Mouse (Mus musculus): ENCODE measurements around the gene Cldn10.
A peak's percentile ranks its signal among the peaks of the same experiment; 100 is the strongest.

Gene Cldn10

GRCm38 (mm10) chr14:118826346-118826745 is 38.6 kb downstream of the Cldn10 start:
- DNase-seq (ENCODE audit: low read depth, low spot score), result no peak

GRCm38 (mm10) chr14:118827283-118827904 is 39.7 kb downstream of the Cldn10 start:
- DNase-seq (ENCODE audit: low read depth, low spot score), result no peak

- DNase-seq (ENCODE audit: low read depth, low spot score), result peak; percentile 60
These were observed 41.8 kb downstream of the Cldn10 start for GRCm38 (mm10) chr14:118829331-118830095.

- no peak for DNase-seq (ENCODE audit: low read depth, low spot score)
These were observed 43.9 kb downstream of the Cldn10 start for GRCm38 (mm10) chr14:118831597-118831996.

GRCm38 (mm10) chr14:118833241-118833640 is 45.5 kb downstream of the Cldn10 start:
- no peak for DNase-seq (ENCODE audit: low read depth, low spot score)

- DNase-seq (ENCODE audit: low read depth, low spot score), result no peak
These were observed 46.6 kb downstream of the Cldn10 start for GRCm38 (mm10) chr14:118834313-118834712.

GRCm38 (mm10) chr14:118836145-118836544 is 48.4 kb downstream of the Cldn10 start:
- DNase-seq (ENCODE audit: low read depth, low spot score), result no peak

GRCm38 (mm10) chr14:118836754-118837153 is 49.0 kb downstream of the Cldn10 start:
- no peak for DNase-seq (ENCODE audit: low read depth, low spot score)

GRCm38 (mm10) chr14:118838556-118839120 is 50.9 kb downstream of the Cldn10 start:
- no peak for DNase-seq (ENCODE audit: low read depth, low spot score)

GRCm38 (mm10) chr14:118839416-118839815 is 51.7 kb downstream of the Cldn10 start:
- no peak for DNase-seq (ENCODE audit: low read depth, low spot score)

GRCm38 (mm10) chr14:118840027-118840426 is 52.3 kb downstream of the Cldn10 start:
- no peak for DNase-seq (ENCODE audit: low read depth, low spot score)

- no peak for DNase-seq (ENCODE audit: low read depth, low spot score)
These were observed 54.6 kb downstream of the Cldn10 start for GRCm38 (mm10) chr14:118842353-118842752.

GRCm38 (mm10) chr14:118846834-118847233 is 59.1 kb downstream of the Cldn10 start:
- DNase-seq (ENCODE audit: low read depth, low spot score), result no peak

GRCm38 (mm10) chr14:118848171-118848570 is 60.5 kb downstream of the Cldn10 start:
- no peak for DNase-seq (ENCODE audit: low read depth, low spot score)

- DNase-seq (ENCODE audit: low read depth, low spot score), result no peak
These were observed 62.4 kb downstream of the Cldn10 start for GRCm38 (mm10) chr14:118850011-118850695.

- DNase-seq (ENCODE audit: low read depth, low spot score), result no peak
These were observed 63.0 kb downstream of the Cldn10 start for GRCm38 (mm10) chr14:118850696-118851035.

- DNase-seq (ENCODE audit: low read depth, low spot score), result no peak
These were observed 63.9 kb downstream of the Cldn10 start for GRCm38 (mm10) chr14:118851496-118852107.

GRCm38 (mm10) chr14:118854371-118855114 is 66.8 kb downstream of the Cldn10 start:
- DNase-seq (ENCODE audit: low read depth, low spot score), result no peak

GRCm38 (mm10) chr14:118855141-118855800 is 67.6 kb downstream of the Cldn10 start:
- no peak for DNase-seq (ENCODE audit: low read depth, low spot score)

GRCm38 (mm10) chr14:118856563-118856962 is 68.9 kb downstream of the Cldn10 start:
- no peak for DNase-seq (ENCODE audit: low read depth, low spot score)

GRCm38 (mm10) chr14:118858318-118858717 is 70.6 kb downstream of the Cldn10 start:
- DNase-seq (ENCODE audit: low read depth, low spot score), result no peak

Data from telencephalon, adult 2 months (tissue).